Mouse (Mus musculus) liver, adult 2 months (tissue): ENCODE measurements around the gene Fam193a. TPM values are rescaled to one million over a fixed set of nuclear protein-coding genes. Genes with fewer than 3 reads are reported as not detected.
A peak's percentile ranks its signal among the peaks of the same experiment; 100 is the strongest.

Experiments
- DNase-seq: peaks from one replicate; pipeline ENCODE4 v3.0.0-alpha.2; 2011; ENCODE audit warnings: low read depth, low spot score; ENCODE audit errors: extremely low read depth
- H3K27ac ChIP-seq: fragments of 200-500 bp; replicated peaks from 2 replicates; pipeline ENCODE4 v1.5.1; 2012; ENCODE audit warnings: low read depth, mild to moderate bottlenecking, control low read depth, inconsistent platforms, low read length; ENCODE audit not compliant: insufficient read depth
- H3K27me3 ChIP-seq: fragments of 200-500 bp; 2 replicates; pipeline ENCODE4 v1.6.1; 2012; ENCODE audit warnings: mild to moderate bottlenecking, moderate library complexity, low read length, inconsistent platforms; ENCODE audit not compliant: control insufficient read depth, insufficient read depth
- H3K36me3 ChIP-seq: fragments of 200-500 bp; 2 replicates; pipeline ENCODE4 v1.6.1; 2012; ENCODE audit warnings: low read length, inconsistent platforms; ENCODE audit not compliant: control insufficient read depth, insufficient read depth
- H3K4me1 ChIP-seq: fragments of 200-500 bp; 2 replicates; pipeline ENCODE4 v1.6.1; 2011; ENCODE audit warnings: low read length; ENCODE audit not compliant: control insufficient read depth, insufficient read depth
- H3K4me3 ChIP-seq: fragments of 200-500 bp; 2 replicates; pipeline ENCODE4 v1.5.1; 2011; ENCODE audit warnings: low read depth, mild to moderate bottlenecking, control low read depth, low read length, moderate library complexity; ENCODE audit not compliant: insufficient read depth
- H3K79me2 ChIP-seq: fragments of 200-500 bp; 2 replicates; pipeline ENCODE4 v1.6.1; 2012; ENCODE audit warnings: inconsistent platforms, mild to moderate bottlenecking, low read length, moderate library complexity; ENCODE audit not compliant: control insufficient read depth, insufficient read depth
- H3K9ac ChIP-seq: fragments of 200-500 bp; 2 replicates; pipeline ENCODE4 v1.6.1; 2012; ENCODE audit warnings: low read depth, mild to moderate bottlenecking, control low read depth, inconsistent platforms, low read length
- CTCF ChIP-seq: fragments of 200-500 bp; IDR thresholded peaks from 2 replicates; pipeline ENCODE4 v1.5.1; 2011; ENCODE audit warnings: low read depth, low read length, control low read depth
- POLR2A ChIP-seq: fragments of 200-500 bp; IDR thresholded peaks from 2 replicates; pipeline ENCODE4 v1.6.1; 2011; ENCODE audit warnings: low read length, control low read depth; ENCODE audit not compliant: insufficient read depth; ENCODE audit errors: extremely low read depth
- WGBS: fragments of 180-500 bp; shearing (Covaris S2); methylation state at CpG from one replicate; pipeline ENCODE4 v1.1.7; 2018; 5-methylcytosine and 5-hydroxymethylcytosine counted together
- polyA plus RNA-seq: library from polyadenylated mRNA; depleted of rRNA; stranded (reverse); fragments of >200 nt; gene quantifications from 2 replicates; pipeline ENCODE4 v1.2.3, GENCODE M21; 2012; rRNA removed
- total RNA-seq: library from RNA; depleted of rRNA; stranded (reverse); fragments of >200 nt; gene quantifications from 2 replicates; pipeline ENCODE4 v1.2.3, GENCODE M21; 2014; rRNA removed

Gene Fam193a
- total and polyA plus RNA-seq, 2 experiments = 10.2 to 22.6 TPM

DNA sequence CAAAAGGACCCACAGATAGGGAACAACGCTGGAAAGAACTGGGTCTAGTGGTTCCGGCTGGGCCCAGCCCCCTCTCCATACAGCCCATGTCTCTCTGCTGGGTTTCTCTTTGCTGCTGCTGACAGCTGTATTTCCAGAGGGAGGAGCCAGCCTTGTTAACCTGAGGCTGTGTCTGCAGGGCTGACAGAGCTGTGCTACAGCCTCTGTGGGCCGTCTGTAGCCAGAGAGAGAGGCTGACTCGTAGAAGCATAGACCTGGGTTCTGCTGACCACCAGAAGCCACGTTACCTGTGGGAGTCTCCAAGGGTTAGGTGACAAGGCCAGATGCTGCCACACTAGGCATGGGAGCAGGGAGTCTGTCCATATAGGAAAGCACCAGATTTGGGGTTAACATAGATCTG is 163.3 kb downstream of the Fam193a start:
- WGBS = 89% methylated on average over 5 of the region's 5 CpGs
- Histone ChIP-seq H3K4me1 (peaks cover 36% of the 10 kb centered on the region), H3K79me2 (peaks cover 22% of the 10 kb centered on the region; the same call in 1 of the 2 replicates), H3K36me3 (no peaks in the 10 kb centered on the region), H3K4me3 (no peak overlapping the region), H3K27ac (no peak overlapping the region; the same call in none of the 2 replicates), H3K9ac (no peak overlapping the region), H3K27me3 (no peaks in the 10 kb centered on the region)
- TF ChIP-seq CTCF (no peak), POLR2A (no peak)
- no peak for DNase-seq

DNA sequence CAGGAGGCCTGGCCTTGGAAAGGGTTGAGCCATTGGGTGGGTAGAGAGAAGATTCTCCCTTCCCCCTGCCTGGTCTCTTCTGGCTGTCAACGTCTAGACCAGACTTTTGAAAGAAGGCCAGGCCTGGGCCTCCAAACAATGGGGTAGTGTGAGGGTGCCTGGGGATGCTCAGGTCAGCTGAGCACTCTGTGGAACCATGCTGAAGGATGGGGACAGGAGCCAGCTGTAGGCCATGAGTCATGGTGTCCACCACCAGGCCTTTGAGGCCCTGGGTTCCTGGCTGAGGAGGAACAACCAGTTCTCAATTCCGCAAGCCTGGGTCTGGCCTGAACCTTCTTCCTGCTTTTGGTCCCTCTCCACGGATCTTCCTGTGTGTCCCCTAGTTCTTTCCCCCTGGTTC is 164.1 kb downstream of the Fam193a start:
- no peak for TF ChIP-seq CTCF
- TF ChIP-seq POLR2A = no peak
- peak; percentile 42 for DNase-seq
- 0 out of 2 replicates have a peak overlapping the region, but pooled peaks have one; percentile 10 for H3K27ac ChIP-seq
- H3K4me3 ChIP-seq = no peak overlapping the region
- peaks cover 24% of the 10 kb centered on the region; the same call in 1 of the 2 replicates for H3K79me2 ChIP-seq
- peaks cover 34% of the 10 kb centered on the region for H3K4me1 ChIP-seq
- no peaks in the 10 kb centered on the region for H3K27me3 ChIP-seq
- H3K36me3 ChIP-seq = no peaks in the 10 kb centered on the region
- H3K9ac ChIP-seq = no peak overlapping the region
- 54% methylated on average over 3 of the region's 3 CpGs for WGBS

DNA sequence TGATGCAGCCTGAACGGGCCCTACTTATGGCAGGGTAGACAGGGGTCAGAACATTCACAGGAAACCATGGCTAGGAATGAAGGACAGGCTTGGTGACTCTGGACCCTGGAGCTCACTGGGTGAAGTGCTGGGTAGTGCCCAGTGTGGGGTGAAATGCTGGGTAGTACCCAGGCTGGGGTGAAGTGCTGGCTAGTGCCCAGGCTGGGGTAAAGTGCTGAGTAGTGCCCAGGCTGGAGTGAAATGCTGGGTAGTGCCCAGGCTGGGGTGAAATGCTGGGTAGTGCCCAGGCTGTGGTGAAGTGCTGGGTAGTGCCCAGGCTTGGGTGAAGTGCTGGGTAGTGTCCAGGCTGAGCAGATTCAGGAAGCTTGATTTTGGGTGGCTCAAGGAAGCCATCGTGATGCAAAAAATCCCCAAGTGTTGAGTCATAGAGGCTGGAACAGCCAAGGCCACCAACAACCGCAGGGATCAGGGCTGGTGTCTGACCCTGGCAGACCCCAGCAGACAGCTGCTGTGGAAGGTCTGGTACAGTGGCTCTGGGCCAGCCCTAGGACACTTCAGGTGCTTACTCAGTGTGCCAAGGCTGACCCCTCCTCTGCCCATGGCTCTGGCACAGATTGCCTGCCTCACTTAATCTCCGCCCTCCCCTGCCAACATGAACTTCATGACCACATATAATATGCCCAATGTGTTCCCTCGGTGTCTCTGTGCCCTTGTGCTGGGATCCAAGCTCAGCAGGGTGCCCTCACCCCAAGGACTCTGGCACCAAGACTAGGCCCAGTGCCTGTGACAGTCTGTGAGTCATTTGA is 165.2 kb downstream of the Fam193a start:
- no peak for TF ChIP-seq CTCF
- no peak for TF ChIP-seq POLR2A
- no peak overlapping the region for H3K4me3 ChIP-seq
- peaks cover 25% of the 10 kb centered on the region for H3K4me1 ChIP-seq
- H3K36me3 ChIP-seq = no peaks in the 10 kb centered on the region
- 0 out of 2 replicates have a peak overlapping the region, but pooled peaks have one; percentile 22 for H3K9ac ChIP-seq
- H3K79me2 ChIP-seq = peaks cover 33% of the 10 kb centered on the region; the same call in 1 of the 2 replicates
- no peaks in the 10 kb centered on the region for H3K27me3 ChIP-seq
- peak; percentile 72 for DNase-seq
- WGBS = 23% methylated on average over 5 of the region's 5 CpGs
- peak overlapping the region; percentile 4 for H3K27ac ChIP-seq

DNA sequence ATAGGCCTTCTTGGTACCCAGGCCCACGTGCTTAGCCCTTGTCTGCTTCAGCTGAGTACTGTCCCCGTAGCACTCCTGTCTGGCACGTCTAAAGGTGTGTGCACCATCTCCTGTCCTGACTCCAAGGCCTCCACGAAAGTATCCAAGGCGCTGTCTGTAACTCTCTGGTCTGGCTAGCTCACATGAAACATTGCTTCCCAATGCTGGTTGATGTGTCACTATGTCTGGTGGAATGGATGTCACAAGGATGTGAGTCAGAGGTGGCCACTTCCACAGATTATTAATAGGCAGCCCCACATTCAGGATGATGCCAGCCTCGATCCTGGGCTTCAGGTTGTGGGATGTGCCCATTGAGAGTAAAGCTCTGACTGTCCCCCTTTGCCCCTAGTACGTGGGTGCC is 166.1 kb downstream of the Fam193a start:
- peaks cover 18% of the 10 kb centered on the region for H3K4me1 ChIP-seq
- WGBS = 87% methylated on average over 7 of the region's 7 CpGs
- H3K4me3 ChIP-seq = no peak overlapping the region
- H3K27me3 ChIP-seq = no peaks in the 10 kb centered on the region
- no peak overlapping the region for H3K9ac ChIP-seq
- H3K79me2 ChIP-seq = peaks cover 35% of the 10 kb centered on the region; the same call in 1 of the 2 replicates
- DNase-seq = no peak
- no peaks in the 10 kb centered on the region for H3K36me3 ChIP-seq
- no peak for TF ChIP-seq CTCF
- no peak for TF ChIP-seq POLR2A
- no peak overlapping the region for H3K27ac ChIP-seq

Other genes with a start within 250 kb of the Fam193a start
- 0.13 TPM in 1 of 2 replicates, not detected in the other for gene Poln, start 200.5 kb upstream of the Fam193a start, total RNA-seq
- gene Poln, start 200.5 kb upstream of the Fam193a start, polyA plus RNA-seq = not detected in 2 replicates
- gene Haus3, start 200.4 kb upstream of the Fam193a start, total RNA-seq = 3.9 and 4.0 TPM in 2 replicates
- gene Haus3, start 200.4 kb upstream of the Fam193a start, polyA plus RNA-seq = 0.17 and 0.27 TPM in 2 replicates
- 43.6 and 53.5 TPM in 2 replicates for gene Mxd4, start 182.2 kb upstream of the Fam193a start, total RNA-seq
- gene Mxd4, start 182.2 kb upstream of the Fam193a start, polyA plus RNA-seq = 111 and 125 TPM in 2 replicates
- gene Zfyve28, start 81.5 kb upstream of the Fam193a start, total RNA-seq = 0.07 TPM in 1 of 2 replicates, not detected in the other
- gene Zfyve28, start 81.5 kb upstream of the Fam193a start, polyA plus RNA-seq = 0.15 TPM in 1 of 2 replicates, not detected in the other
- gene Cfap99, start 81.3 kb upstream of the Fam193a start, total RNA-seq = not detected in 2 replicates
- gene Cfap99, start 81.3 kb upstream of the Fam193a start, polyA plus RNA-seq = not detected in 2 replicates
- gene Rnf4, start 33.6 kb upstream of the Fam193a start, total RNA-seq = 76.7 and 78.3 TPM in 2 replicates
- 46.2 and 50.6 TPM in 2 replicates for gene Rnf4, start 33.6 kb upstream of the Fam193a start, polyA plus RNA-seq
- 6.2 and 7.7 TPM in 2 replicates for gene Tnip2, start 144.1 kb downstream of the Fam193a start, total RNA-seq
- gene Tnip2, start 144.1 kb downstream of the Fam193a start, polyA plus RNA-seq = 6.2 and 13.4 TPM in 2 replicates
- 9.1 and 11.9 TPM in 2 replicates for gene Sh3bp2, start 155.9 kb downstream of the Fam193a start, total RNA-seq
- 16.9 and 20.5 TPM in 2 replicates for gene Sh3bp2, start 155.9 kb downstream of the Fam193a start, polyA plus RNA-seq
- gene Add1, start 203.7 kb downstream of the Fam193a start, total RNA-seq = 30.6 and 30.9 TPM in 2 replicates
- gene Add1, start 203.7 kb downstream of the Fam193a start, polyA plus RNA-seq = 29.9 and 39.3 TPM in 2 replicates